Mouse (Mus musculus) cerebellum, adult 2 months (tissue): ENCODE results near the gene Stox2.

ENCODE experiments used
- CTCF ChIP-seq: fragments of 200-500 bp; IDR thresholded peaks from 2 replicates; pipeline ENCODE4 v1.5.1; 2011; ENCODE audit warnings: low read depth, mild to moderate bottlenecking, control low read depth, low read length, moderate library complexity, borderline replicate concordance; ENCODE audit not compliant: insufficient read depth
- POLR2A ChIP-seq: fragments of 200-500 bp; IDR thresholded peaks from 2 replicates; pipeline ENCODE4 v1.6.1; 2011; ENCODE audit warnings: low read length, control low read depth, borderline replicate concordance; ENCODE audit not compliant: insufficient read depth

- TF ChIP-seq CTCF = no peak
- TF ChIP-seq POLR2A = no peak
Observed at GRCm38 (mm10) chr8:47263070-47263843, 182.9 kb downstream of the Stox2 start.
